Mouse (Mus musculus): Measurements from ENCODE around the gene C1qbp.

Gene C1qbp

GRCm38 (mm10) chr11:70973947-70974346, 8.9 kb downstream of the C1qbp start:
- no peak for DNase-seq (ENCODE audit: low spot score in 2 of 2)

GRCm38 (mm10) chr11:70972586-70972985, 10.2 kb downstream of the C1qbp start:
- DNase-seq (ENCODE audit: low spot score in 2 of 2) = no peak

DNA sequence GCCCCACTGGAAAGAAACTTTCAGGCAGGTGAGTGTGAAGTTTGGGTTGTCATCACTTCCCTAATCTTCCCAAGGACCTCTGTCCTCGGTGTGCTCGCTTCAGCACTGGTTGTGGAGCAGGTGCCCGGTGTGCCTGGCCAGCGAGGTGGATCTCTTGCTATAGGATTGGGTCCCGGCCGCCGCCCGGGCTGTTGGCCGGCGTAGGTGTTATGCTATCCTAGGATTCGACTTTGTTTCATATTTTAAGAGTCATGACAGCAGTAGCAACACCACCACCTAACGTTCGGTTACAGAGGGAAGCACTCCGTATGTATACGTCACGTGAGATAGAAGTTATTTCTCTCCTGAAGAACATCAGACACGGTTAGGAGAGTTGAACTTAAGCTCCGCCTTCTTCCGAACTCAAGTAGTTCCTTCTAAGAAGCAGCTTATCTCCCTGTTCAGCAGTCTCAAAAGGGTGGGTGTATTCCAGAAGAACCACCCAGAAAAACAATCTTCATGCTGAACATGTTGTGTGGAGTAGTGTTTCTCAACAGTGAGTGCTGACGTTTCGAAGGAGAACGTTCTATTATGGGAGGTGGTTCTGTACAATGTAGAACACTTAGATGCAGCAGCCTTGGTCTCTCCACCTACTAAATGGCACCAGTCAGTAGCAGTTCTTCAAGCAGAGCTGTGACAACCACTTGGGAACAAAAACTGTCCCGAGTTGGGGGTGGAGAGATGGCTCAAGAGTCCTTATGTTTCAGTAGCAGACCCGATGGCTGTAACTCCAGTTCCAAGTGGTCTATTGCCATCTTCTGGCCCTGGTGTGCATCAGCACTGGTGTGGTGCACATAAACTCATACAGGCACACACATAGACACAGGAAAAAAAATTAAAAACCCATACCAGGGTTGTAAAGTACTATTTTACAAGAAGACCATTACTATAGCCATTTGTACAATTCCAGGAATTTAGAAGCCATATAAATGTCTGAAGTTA, 12.0 kb downstream of the C1qbp start:
- no peak for DNase-seq (ENCODE audit: low spot score in 2 of 2)

- peak; percentile 91 to 96 for DNase-seq (ENCODE audit: low spot score in 2 of 2)
Measured at GRCm38 (mm10) chr11:70969821-70970559, 12.8 kb downstream of the C1qbp start, which contains the start of the genes Nup88 and Rpain. Gene Nup88, minus strand, starts transcription at chr11:70969973. Gene Rpain, plus strand, starts transcription at chr11:70970213.

DNA sequence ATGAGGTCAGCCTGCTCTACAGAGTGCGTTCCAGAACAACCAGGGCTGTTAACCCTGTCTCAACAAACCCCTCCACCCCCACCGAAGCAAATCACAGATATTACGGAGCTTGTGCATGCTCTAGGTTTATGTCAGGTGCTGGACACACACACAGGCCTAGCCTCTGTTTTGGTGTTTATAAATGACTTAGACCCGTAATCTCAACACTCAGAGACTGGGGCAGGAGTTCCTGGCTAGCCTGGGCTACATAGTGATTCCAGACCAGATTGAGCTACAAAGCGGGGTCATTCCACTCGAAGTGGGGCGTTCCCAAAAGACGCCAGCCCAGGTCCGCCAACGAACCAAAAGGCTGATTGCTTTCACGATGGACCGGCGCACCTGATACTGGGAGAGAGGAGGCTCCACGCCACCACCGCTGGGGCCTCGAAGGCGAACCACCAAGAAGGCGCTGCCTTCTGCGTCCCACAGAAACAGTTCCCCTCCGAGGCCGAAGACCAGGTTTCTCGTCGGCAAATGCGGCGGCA, 13.5 kb downstream of the C1qbp start:
- no peak for DNase-seq (ENCODE audit: low spot score in 2 of 2)

DNA sequence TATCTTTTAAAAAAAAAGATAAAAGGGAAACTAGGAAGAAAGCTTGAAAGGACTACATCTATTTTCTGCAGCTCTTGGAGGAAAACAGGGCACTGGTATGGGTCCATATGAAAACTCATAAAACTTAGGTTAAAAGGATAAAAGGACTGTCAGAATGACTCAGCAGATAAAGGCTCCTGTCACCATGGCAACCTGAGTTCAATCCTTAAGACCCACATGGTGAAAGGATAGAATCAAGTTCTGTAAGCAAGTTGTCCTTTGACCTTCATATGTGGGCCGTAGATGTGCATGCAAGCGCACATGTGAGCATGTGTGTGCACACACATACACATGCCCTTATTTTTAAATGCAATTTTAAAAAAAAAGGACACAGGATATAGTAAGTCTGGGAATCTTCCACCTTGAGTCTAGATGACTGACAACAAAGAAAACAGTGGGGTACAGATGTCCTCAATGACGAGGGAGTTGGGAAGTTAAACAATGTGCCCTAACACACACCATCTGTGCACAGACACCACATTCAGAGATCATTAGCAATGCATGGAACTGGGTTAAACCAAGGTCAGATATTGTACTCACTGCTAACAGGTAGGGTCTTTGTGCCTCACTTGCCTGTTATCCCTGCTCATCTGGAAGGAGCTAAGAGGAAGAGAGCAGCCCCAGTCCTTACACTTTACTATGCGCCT, 18.5 kb downstream of the C1qbp start:
- DNase-seq (ENCODE audit: low spot score in 2 of 2) = no peak

GRCm38 (mm10) chr11:70960786-70961554, 21.9 kb downstream of the C1qbp start:
- DNase-seq (ENCODE audit: low spot score in 2 of 2) = peak in 1 of 2 experiments; percentile 42

GRCm38 (mm10) chr11:70954711-70955110, 28.1 kb downstream of the C1qbp start:
- DNase-seq (ENCODE audit: low spot score in 2 of 2) = no peak

DNA sequence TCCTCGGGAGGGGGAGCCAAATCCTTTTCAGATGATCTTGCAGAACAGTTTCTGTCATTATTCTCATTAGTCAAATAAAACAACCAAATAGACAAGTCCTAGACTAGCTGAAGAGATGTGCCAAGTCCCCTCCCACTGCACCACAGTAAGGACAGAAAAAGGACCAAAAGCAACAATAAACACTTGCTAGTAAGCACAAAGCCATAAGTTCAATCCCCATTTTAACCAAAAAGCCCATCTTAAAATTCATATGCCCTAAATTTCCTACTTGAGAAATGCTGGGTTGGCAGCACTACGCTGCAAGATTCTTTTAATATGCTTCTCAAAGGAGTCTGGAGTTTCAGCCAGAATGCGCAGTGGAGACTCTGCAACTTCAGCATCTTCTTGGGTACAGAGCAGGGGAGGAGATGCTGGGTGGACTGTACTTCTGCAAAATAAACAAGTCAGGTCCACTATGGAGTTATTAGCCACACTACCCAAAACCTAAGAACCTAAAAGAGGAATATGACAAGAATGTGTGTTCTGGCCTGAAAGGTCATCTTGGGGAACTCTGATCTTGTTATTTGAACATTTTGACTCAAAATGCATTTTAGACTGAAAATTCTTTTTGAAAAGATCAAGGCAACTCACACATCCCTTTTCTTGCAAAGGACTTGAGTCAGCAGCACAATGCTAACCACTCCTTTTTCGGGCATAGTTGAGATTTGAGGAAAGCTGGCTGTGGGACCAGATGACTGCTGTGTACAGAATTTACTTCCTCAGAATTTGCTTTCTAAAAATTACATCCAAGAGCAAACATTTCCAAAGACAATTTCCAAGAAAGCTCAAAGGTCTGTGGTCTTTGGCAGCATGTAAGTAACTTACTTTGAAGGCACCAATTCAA, 37.6 kb downstream of the C1qbp start:
- DNase-seq (ENCODE audit: low spot score in 2 of 2) = no peak

DNA sequence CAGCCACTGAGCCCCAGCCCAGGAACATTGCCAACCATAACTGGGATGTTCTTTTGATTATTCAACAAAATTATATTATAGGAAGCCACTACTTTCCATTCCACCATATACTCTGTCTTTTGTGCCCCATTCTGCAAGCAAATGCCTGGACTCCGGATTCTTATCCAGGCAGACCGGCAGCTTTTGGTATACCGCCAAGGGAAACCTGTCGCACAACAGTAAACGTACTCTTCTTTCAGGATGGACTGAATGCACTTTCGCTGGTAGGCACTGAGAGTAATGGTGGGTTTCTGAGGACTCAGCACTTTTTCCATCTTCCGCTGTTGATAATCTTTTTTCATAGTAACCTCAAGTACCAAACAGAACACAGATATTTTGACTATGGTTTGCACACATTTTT, 39.2 kb downstream of the C1qbp start:
- no peak for DNase-seq (ENCODE audit: low spot score in 2 of 2)

GRCm38 (mm10) chr11:70942596-70942995, 40.2 kb downstream of the C1qbp start:
- no peak for DNase-seq (ENCODE audit: low spot score in 2 of 2)

DNA sequence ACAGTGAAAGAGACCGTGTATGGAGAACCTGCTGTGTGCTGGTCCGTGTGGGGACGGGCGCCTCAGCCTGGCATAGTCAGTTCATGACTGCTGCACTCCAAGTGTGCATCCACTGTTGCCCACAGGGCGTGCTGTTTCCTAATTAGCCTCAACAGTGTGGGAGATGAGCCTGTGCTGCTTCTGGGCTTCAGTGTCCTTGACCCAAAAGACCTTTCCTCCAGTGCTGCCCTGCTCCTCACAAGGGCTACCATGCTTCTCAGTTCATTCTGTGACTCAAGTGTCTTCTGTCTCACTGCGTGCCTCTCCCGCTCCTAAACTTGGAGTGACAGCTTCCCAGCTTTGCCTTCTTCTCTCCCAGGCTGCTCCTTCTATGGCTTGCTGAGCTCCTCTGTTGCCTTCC, 47.5 kb downstream of the C1qbp start:
- no peak for DNase-seq (ENCODE audit: low spot score in 2 of 2)

DNA sequence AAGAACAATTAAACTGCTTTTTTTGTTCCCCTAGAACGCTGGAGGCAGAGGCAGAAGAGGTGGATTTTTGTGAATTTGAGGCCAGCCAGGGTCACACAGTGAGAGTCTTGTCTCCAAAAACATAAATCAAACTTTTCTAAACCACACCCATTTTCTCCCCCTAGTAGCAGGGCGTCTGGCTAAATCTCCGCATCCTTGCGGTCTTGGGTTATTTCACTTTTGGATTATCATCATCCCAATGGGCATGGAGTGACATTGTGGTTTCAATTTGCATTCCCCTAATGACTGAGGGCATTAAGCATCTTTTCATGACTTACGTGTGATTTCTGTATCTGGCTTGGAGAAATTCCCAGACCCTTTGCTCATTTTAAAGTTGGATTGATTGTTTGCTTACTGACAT, 51.4 kb downstream of the C1qbp start:
- no peak for DNase-seq (ENCODE audit: low spot score in 2 of 2)
